In the genomic region with DNA sequence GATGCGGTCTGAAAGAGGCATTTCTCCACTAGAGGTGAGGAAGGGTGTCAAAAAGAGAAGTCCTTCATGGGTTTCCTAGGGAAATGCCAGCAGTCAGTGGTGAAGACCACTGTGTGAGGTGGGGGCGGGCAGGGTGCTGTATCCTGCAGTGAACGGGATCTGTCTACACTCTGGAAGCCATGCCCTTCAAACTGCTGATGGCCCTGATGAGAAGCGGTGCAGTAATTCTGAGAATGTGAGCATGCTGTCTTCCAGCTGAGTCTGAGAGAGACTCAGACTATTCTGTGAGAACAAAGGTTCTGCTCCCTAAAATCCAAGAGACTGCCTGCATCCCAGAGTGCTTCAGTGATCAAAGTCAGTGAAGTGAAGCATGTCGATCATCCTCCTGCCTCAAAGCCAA, we compare ENCODE assay signal across 19 mouse cellular contexts.
DNase-seq lines count a peak whose midpoint lies in the region; ATAC-seq and TF ChIP-seq lines count a peak whose summit lies in the region.
"Had no signal": no experiment of that assay in that cellular context is flagged by ENCODE, and none has a peak within 500 bp of the region (broad histone marks: within the 10 kb centered on the region; RNA-seq: fewer than 3 reads in every experiment).

No protein-coding gene starts in this region.

- 0 out of 2 replicates have a peak, but pooled peaks have one; percentile 46 for ATAC-seq in forebrain, embryonic 12.5 days (ENCODE audit: low FRiP score)
- no peak for ATAC-seq in forebrain, postnatal 0 days
- no peak for ATAC-seq in heart, embryonic 16.5 days (replicated peaks; ENCODE audit: extremely low read depth, insufficient read depth, low FRiP score)
- ATAC-seq in neural tube, embryonic 15.5 days (ENCODE audit: low FRiP score): no peak
- ATAC-seq: forebrain, embryonic 13.5 days had no signal

- 44% methylated on average over 5 of the region's 5 CpGs for WGBS in forebrain, embryonic 12.5 days
- WGBS in forebrain, postnatal 0 days: 47% methylated on average over 5 of the region's 5 CpGs
- WGBS in heart, embryonic 16.5 days: 44% methylated on average over 5 of the region's 5 CpGs
- WGBS in heart, adult 2 months: 52% methylated on average over 5 of the region's 5 CpGs
- WGBS in neural tube, embryonic 15.5 days: 53% methylated on average over 5 of the region's 5 CpGs
- WGBS in lung, adult 2 months: 78% methylated on average over 5 of the region's 5 CpGs

- peaks cover 3% of the 10 kb centered on the region; the same call in 1 of the 2 replicates for H3K36me3 ChIP-seq in forebrain, embryonic 12.5 days (replicated peaks)
- H3K36me3 ChIP-seq in forebrain, postnatal 0 days (ENCODE audit: insufficient read depth): no peaks in the 10 kb centered on the region
- H3K36me3 ChIP-seq in heart, embryonic 16.5 days (ENCODE audit: control insufficient read depth, insufficient read depth): no peaks in the 10 kb centered on the region
- peaks cover 9% of the 10 kb centered on the region for H3K36me3 ChIP-seq in heart, adult 2 months (ENCODE audit: control insufficient read depth, insufficient read depth, low read length)
- H3K36me3 ChIP-seq in neural tube, embryonic 15.5 days: no peaks in the 10 kb centered on the region
- H3K36me3 ChIP-seq: midbrain, embryonic 12.5 days; neural tube, embryonic 13.5 days had no signal

- H3K27me3 ChIP-seq in forebrain, embryonic 12.5 days: no peaks in the 10 kb centered on the region
- H3K27me3 ChIP-seq in forebrain, postnatal 0 days (ENCODE audit: insufficient read depth, low read length): no peaks in the 10 kb centered on the region
- no peaks in the 10 kb centered on the region for H3K27me3 ChIP-seq in heart, embryonic 16.5 days (ENCODE audit: control insufficient read depth, insufficient read depth, low read length)
- H3K27me3 ChIP-seq in heart, adult 2 months (ENCODE audit: control insufficient read depth, insufficient read depth, low read length): no peaks in the 10 kb centered on the region
- no peaks in the 10 kb centered on the region for H3K27me3 ChIP-seq in neural tube, embryonic 15.5 days (replicated peaks)
- H3K27me3 ChIP-seq: embryonic facial prominence, embryonic 13.5 days; forebrain, embryonic 13.5 days; neural tube, embryonic 13.5 days had no signal

- intact Hi-C loops in heart, adult 2 months (cut with DNase I): no loop called here

- H3K4me3 ChIP-seq in forebrain, embryonic 12.5 days (replicated peaks): no peak overlapping the region
- H3K4me3 ChIP-seq in forebrain, postnatal 0 days (ENCODE audit: low read depth, low read length): no peak overlapping the region
- H3K4me3 ChIP-seq in heart, embryonic 16.5 days (ENCODE audit: low read length): no peak overlapping the region
- no peak overlapping the region for H3K4me3 ChIP-seq in heart, adult 2 months
- H3K4me3 ChIP-seq in neural tube, embryonic 15.5 days (replicated peaks): no peak overlapping the region
- no peak overlapping the region for H3K4me3 ChIP-seq in lung, adult 2 months (replicated peaks; ENCODE audit: extremely low read depth, low read depth, low read length)
- H3K4me3 ChIP-seq: embryonic facial prominence, embryonic 13.5 days; forebrain, embryonic 13.5 days; midbrain, embryonic 12.5 days; neural tube, embryonic 13.5 days had no signal

- no peak for DNase-seq in forebrain, postnatal 0 days
- no peak for DNase-seq in heart, adult 2 months
- no peak for DNase-seq in neural tube, embryonic 10.5 days (ENCODE audit: extremely low spot score, low spot score)
- DNase-seq in lung, adult 2 months: no peak
- no peak for DNase-seq in cerebellum, postnatal 25 days
- DNase-seq: adrenal gland, postnatal 10 days; cerebellum, adult 9-11 months; kidney, postnatal 14 days; lung, postnatal 14 days; thymus, postnatal 36 days had no signal

- TF ChIP-seq EP300 in heart, adult 2 months (IDR thresholded peaks at IDR 0.05; ENCODE audit: insufficient read depth, low read depth, low read length): no peak

- peak overlapping the region; percentile 36; the same call in 1 of the 2 replicates for H3K27ac ChIP-seq in forebrain, embryonic 12.5 days
- no peak overlapping the region for H3K27ac ChIP-seq in forebrain, postnatal 0 days (ENCODE audit: low read depth, low read length)
- H3K27ac ChIP-seq in heart, embryonic 16.5 days (ENCODE audit: low read length): peak overlapping the region; percentile 69
- no peak overlapping the region for H3K27ac ChIP-seq in heart, adult 2 months
- 0 out of 2 replicates have a peak overlapping the region, but pooled peaks have one; percentile 28 for H3K27ac ChIP-seq in neural tube, embryonic 15.5 days (replicated peaks)
- H3K27ac ChIP-seq: embryonic facial prominence, embryonic 13.5 days; forebrain, embryonic 13.5 days; liver, embryonic 14.5 days; midbrain, embryonic 12.5 days; neural tube, embryonic 13.5 days; stomach, postnatal 0 days had no signal

- no peak for TF ChIP-seq POLR2A in heart, adult 2 months (IDR thresholded peaks at IDR 0.05; ENCODE audit: insufficient read depth, low read depth, low read length)
- no peak for TF ChIP-seq POLR2A in lung, adult 2 months (IDR thresholded peaks at IDR 0.05; ENCODE audit: borderline replicate concordance, extremely low read depth, low read depth, low read length)

- no peak overlapping the region for H3K9ac ChIP-seq in forebrain, embryonic 12.5 days
- H3K9ac ChIP-seq in forebrain, postnatal 0 days: no peak overlapping the region
- H3K9ac ChIP-seq in heart, embryonic 16.5 days (ENCODE audit: low read length): no peak overlapping the region
- H3K9ac ChIP-seq in heart, adult 2 months (ENCODE audit: low read depth, low read length): no peak overlapping the region
- no peak overlapping the region for H3K9ac ChIP-seq in neural tube, embryonic 15.5 days (replicated peaks)
- H3K9ac ChIP-seq: embryonic facial prominence, embryonic 13.5 days; forebrain, embryonic 13.5 days; liver, embryonic 14.5 days; midbrain, embryonic 12.5 days; neural tube, embryonic 13.5 days had no signal

- no peak for TF ChIP-seq CTCF in forebrain, postnatal 0 days (IDR thresholded peaks at IDR 0.05; ENCODE audit: low read depth)
- TF ChIP-seq CTCF in heart, adult 2 months (IDR thresholded peaks at IDR 0.05): no peak
- TF ChIP-seq CTCF in lung, adult 2 months (IDR thresholded peaks at IDR 0.05; ENCODE audit: insufficient read depth, low read length): no peak

- H3K4me2 ChIP-seq in forebrain, embryonic 12.5 days: no peak overlapping the region
- H3K4me2 ChIP-seq in forebrain, postnatal 0 days (ENCODE audit: low read depth): no peak overlapping the region
- H3K4me2 ChIP-seq in heart, embryonic 16.5 days (ENCODE audit: low read depth, low read length): no peak overlapping the region
- H3K4me2 ChIP-seq in neural tube, embryonic 15.5 days: no peak overlapping the region
- H3K4me2 ChIP-seq: embryonic facial prominence, embryonic 13.5 days; forebrain, embryonic 13.5 days; midbrain, embryonic 12.5 days; neural tube, embryonic 13.5 days had no signal

- H3K4me1 ChIP-seq in forebrain, embryonic 12.5 days: peaks cover 15% of the 10 kb centered on the region
- no peaks in the 10 kb centered on the region for H3K4me1 ChIP-seq in forebrain, postnatal 0 days (ENCODE audit: insufficient read depth)
- peaks cover 34% of the 10 kb centered on the region for H3K4me1 ChIP-seq in heart, embryonic 16.5 days (ENCODE audit: control insufficient read depth, insufficient read depth, low read length)
- H3K4me1 ChIP-seq in heart, adult 2 months (ENCODE audit: control insufficient read depth, insufficient read depth, low read length): peaks cover 18% of the 10 kb centered on the region
- peaks cover 10% of the 10 kb centered on the region; the same call in 1 of the 2 replicates for H3K4me1 ChIP-seq in neural tube, embryonic 15.5 days
- peaks cover 9% of the 10 kb centered on the region for H3K4me1 ChIP-seq in lung, adult 2 months (ENCODE audit: control insufficient read depth, insufficient read depth, low read length)

- H3K9me3 ChIP-seq in forebrain, embryonic 12.5 days: no peaks in the 10 kb centered on the region
- H3K9me3 ChIP-seq in forebrain, postnatal 0 days (ENCODE audit: low read length): no peaks in the 10 kb centered on the region
- H3K9me3 ChIP-seq in heart, embryonic 16.5 days (replicated peaks; ENCODE audit: control insufficient read depth, low read length): no peaks in the 10 kb centered on the region
- no peaks in the 10 kb centered on the region for H3K9me3 ChIP-seq in neural tube, embryonic 15.5 days (replicated peaks)
- H3K9me3 ChIP-seq: embryonic facial prominence, embryonic 13.5 days; forebrain, embryonic 13.5 days; midbrain, embryonic 12.5 days; neural tube, embryonic 13.5 days had no signal

- peaks cover 5% of the 10 kb centered on the region; the same call in 1 of the 2 replicates for H3K79me2 ChIP-seq in heart, adult 2 months (replicated peaks; ENCODE audit: control insufficient read depth, insufficient read depth, low read length)

Comparison
In these comparisons a context has a peak if more than half of its experiments do, and no peak if none do; other contexts are left out.
1. H3K27ac ChIP-seq: peak in forebrain, embryonic 12.5 days (single experiment), heart, embryonic 16.5 days (single experiment) and neural tube, embryonic 15.5 days (single experiment); none in forebrain, postnatal 0 days (single experiment) and heart, adult 2 months (single experiment).